Mouse (Mus musculus) 416B (cell line): ENCODE measurements around the gene Tmem37.

Experiments used
- DNase-seq: peaks from one replicate; pipeline ENCODE4 v3.0.0; 2011; ENCODE audit warnings: low read depth

Gene Tmem37

DNA sequence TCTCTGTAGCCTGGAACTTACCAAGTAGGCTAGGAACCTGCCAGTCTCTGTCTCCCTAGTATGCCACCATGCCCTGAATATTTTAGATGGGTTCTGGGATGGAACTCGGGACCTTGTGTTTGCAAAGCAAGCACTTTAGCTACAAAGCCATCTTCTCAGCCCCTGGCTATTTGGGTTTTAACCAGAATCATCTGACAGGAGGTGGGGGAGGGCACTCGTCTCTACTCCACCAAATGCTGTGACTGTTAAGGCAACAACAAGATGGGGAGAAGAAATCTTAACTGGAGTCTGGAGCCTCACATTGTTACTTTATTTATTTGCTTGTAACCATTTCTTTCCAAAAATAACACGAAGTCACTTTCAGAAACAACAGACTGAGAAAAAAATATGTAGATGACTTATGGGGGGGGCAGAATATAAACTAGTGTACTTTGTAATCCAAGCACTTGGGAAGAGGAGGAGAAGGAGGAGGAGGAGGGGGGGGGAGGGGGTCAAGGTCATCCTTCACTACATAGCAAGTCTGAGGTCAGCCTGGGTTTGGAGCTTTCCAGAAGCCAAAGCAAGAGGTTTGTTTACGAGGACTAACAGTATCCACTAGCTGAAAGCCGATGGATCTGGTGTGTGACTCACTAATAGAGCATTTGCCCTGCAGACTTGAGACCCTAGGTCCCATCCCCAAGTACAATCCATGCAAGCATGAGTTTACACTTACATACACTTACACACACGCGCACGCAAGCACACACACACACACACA, 16.0 kb downstream of the Tmem37 start:
- DNase-seq, result no peak

DNA sequence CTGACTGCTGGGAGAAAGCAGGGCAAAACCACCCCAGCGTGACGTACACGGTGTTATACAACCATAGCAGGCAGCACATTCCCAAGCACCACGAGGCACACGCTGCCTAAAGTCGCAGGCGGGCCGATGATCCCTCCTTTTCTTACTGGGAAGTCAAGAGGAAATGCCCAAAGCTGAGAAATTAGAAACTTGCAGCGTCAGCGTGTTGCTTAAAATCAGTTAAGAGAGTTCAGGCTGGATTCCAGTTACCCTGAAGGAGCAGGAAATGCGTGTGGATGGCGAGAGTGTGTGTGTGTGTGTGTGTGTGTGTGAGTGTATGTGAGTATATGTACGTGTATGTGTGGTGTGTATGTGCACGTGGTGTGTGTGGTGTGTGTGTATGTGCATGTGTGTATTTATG, 16.8 kb downstream of the Tmem37 start:
- DNase-seq, result peak; percentile 53

GRCm38 (mm10) chr1:120056236-120056635, 17.6 kb downstream of the Tmem37 start:
- no peak for DNase-seq

DNA sequence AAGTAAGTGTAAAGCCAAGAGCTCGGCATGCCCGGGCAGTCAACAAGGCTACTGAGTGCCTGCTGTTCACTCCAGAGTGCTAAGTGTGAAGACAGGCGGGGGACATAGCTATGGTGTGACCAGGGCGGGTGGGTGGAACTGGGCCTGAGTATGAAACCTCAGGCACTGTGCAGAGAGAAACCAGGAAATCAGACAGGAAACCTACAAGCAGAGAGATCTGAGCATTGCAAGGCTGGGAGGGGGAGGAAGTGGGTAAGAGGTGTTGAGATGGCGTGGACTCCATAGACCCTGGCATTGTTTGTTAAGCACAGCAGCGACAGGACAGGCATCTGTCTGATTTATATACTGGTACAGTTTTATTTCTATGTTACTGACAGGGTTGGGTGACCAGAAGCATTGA, 18.4 kb downstream of the Tmem37 start:
- DNase-seq, result peak; percentile 82

DNA sequence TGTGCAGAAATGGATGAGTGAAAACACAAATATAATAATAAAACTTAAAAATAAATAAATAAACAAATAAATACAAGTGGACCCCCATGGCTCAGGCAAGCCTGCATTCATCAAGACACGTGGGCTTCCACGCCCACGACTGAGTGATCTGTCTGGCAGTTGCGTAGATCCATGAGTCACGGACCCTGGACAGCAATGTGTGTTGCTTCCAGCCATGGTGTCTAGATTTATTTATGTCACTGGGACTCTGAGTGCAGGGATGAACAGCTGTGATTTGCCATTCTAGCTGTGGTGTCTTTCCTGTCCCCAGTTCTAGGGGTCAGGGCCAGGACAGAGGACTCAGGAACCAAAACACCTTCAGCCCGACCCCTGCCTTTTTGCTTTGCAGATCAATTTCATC, 18.9 kb downstream of the Tmem37 start:
- peak; percentile 18 for DNase-seq

DNA sequence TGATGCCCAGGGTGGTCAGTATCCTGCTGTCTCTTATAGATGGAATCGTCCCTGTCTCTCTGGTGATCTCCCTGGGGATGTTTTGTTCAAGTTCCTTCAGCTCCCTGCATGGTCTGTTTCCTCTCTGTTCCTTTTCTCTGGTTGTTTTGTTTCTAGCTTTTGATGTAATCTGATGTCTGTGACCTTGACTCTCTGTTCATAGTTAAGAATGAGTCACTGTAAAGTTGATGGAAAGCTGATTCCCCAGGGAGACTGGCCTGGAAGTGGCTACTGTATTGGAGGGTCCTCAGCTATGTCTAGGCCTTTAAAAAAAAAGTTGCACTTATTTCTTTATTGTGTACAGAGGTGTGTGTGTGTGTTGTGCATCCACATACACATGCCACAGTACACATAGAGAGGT, 22.8 kb downstream of the Tmem37 start:
- DNase-seq, result peak; percentile 31

DNA sequence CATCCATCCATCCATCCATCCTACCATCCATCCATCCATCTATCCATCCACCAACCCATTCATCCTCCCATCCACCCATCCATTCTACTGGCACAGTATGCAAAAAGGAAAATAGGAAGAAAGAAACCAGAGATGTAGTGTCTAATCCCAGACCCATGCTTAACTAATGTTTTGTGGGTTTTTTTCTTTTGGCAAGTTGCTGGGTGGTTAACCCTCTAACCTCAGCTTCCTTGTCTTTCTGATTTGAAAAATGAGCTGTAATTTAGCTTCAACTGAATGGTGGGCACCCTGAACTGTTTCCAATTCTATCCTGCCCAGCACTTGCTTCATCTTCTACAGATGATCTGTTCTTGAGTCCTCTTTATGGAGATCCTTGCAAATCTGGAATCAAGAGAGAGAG, 26.5 kb downstream of the Tmem37 start:
- DNase-seq, result peak; percentile 43

DNA sequence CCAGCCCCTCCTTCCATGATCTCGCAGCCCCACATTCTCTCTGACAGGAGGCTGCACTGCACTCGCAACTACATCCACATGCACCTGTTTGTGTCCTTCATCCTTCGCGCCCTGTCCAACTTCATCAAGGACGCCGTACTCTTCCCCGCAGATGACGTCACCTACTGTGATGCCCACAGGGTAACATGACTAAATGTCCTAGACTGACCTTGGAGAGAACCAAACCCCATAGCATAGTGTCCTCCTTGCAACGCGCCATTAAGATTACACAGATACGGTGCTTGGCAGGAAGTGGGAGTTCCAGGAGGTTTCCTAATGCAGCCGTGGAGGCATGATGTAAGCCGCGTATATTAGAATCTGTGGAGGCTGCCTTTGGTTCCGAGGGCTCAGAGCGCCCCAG, 29.3 kb downstream of the Tmem37 start:
- DNase-seq, result peak; percentile 66

DNA sequence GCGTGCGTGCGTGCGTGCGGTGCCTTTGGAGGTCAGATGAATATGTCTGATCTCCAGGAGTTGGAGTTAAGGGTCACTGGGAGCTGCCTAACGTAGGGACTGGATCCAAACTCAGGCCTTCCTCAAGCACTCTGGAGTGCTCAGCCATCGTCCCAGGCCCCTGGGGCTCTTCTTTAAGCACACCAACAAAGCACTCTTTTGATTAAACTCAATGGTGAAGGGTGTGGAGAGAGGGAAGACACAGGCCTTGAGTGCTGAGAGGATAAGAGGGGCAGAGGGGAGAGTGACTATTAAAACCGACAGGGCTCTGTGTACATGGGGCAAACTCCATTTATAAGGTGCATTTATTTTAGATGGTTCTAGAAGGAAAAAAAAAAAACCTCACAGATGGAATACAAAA, 31.5 kb downstream of the Tmem37 start:
- DNase-seq, result no peak

DNA sequence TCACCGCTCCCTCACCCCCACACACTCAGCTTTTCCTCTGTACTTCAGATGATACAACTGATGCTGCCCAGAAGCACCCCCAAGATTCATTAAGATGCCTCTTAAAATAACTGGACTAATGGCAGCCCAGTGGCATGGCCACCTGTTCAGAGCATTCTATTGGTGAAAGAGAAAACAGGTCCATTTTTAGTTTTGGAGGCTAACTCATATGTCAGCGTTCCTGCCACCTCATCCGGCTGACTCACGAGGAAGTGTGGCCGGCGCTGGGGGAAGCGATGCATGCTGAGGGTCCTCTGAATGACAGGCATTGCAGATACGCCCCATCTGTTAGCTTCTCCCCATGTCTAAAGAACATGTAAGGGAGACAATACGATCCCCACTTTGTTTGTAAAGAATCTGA, 35.3 kb downstream of the Tmem37 start:
- peak; percentile 84 for DNase-seq

- DNase-seq, result peak; percentile 58
Measured at GRCm38 (mm10) chr1:120037021-120037683, 36.7 kb downstream of the Tmem37 start.

- DNase-seq, result no peak
Measured at GRCm38 (mm10) chr1:120035456-120036034, 38.3 kb downstream of the Tmem37 start.

DNA sequence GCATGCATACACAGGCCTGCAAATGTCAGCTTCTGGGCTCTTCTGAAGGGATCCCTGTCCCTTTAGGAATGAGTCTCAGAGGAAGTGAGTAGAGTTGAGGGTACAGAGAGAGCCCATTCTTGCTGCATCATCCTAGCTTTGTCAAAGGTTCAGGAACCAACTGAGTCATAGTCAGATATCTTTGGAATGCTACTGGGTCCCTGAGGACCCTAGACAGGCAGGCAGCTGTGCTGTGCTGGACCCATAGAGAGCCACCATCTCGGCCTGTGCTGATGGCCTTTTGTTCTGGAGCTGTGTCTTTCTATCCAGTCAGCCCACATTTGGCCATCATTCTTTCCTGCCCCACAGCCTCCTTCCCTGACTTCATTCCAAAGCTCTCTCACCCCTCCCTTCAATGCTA, 39.1 kb downstream of the Tmem37 start:
- no peak for DNase-seq

GRCm38 (mm10) chr1:120033469-120033854, 40.4 kb downstream of the Tmem37 start:
- no peak for DNase-seq

GRCm38 (mm10) chr1:120032804-120033468, 40.9 kb downstream of the Tmem37 start:
- peak; percentile 87 for DNase-seq

DNA sequence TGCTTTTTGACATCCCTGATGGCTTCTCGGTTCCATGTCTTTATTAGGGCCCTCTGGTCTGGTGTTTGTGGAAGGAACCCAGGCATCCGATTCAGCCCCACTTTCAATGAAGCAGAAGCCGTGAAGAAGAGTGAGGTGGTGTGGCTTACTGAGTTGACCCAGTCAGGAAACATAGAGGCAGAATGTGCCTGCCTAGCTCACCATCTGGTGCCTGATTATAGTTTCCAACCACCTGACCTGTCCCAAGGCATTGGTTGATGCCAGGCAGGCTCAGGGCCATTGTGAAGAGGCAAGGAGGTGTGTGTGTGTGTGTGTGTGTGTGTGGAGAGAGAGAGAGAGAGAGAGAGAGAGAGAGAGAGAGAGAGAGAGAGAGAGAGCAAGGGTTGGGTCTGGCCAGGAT, 43.4 kb downstream of the Tmem37 start:
- no peak for DNase-seq

GRCm38 (mm10) chr1:120027693-120028092, 46.2 kb downstream of the Tmem37 start:
- DNase-seq, result no peak

GRCm38 (mm10) chr1:120025050-120025439, 48.8 kb downstream of the Tmem37 start:
- no peak for DNase-seq

DNA sequence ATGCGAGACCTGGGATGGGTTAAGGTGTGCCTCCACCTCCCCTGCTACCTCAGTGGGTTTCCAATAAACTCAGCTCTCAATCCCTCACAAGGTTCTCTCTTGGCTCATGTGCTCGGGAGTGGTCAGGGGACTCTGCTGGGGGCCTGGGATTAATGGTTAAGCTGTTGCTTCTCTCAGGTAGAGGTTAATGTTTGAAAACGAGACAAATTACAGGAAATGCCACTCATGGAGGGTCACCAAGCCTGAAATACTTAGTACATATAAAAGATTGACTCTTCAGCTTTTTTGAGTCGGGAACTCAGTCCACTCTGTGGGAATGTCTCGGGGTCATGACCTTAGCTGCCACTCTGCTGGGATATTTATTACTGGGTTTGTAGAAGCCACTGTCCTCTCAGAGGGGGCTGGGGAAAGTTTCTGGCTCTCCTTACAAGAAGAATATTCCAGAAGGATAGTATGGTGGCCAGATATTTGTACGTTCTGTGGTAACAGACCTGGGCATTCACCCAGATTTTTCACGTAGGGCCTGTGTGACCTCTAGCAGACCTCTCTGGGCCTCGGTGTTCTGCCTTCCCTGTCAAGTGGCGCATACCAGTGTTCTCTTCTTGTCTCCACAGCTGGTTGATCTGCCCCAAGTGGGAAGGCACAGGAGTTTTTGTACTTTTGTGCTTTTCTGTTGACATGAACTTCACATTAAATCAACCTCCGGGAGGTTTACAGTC, 49.4 kb downstream of the Tmem37 start:
- no peak for DNase-seq

GRCm38 (mm10) chr1:120021951-120022350, 51.9 kb downstream of the Tmem37 start:
- no peak for DNase-seq

- DNase-seq, result no peak
Measured at GRCm38 (mm10) chr1:120020322-120020897, 53.5 kb downstream of the Tmem37 start.

DNA sequence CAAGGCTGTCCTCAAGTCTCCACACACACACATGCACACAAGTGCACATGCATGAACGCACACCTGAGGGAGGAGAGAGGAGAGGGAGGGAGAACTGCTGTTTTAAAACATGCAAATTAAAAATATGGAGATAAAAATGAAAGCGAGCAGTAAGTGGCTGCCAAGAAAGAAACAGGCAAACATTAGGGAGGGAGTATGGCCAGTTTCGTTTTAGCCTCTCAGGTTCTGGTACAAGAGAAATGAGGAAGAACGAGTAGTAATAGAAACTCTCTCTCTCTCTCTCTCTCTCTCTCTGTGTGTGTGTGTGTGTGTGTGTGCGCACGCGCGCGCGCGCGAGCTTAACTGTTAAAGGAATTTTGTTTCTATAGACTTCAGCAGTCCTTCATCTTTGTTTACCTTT, 54.4 kb downstream of the Tmem37 start:
- peak; percentile 47 for DNase-seq
